Comparison of ENCODE assay signal across 9 mouse cellular contexts in the genomic region with DNA sequence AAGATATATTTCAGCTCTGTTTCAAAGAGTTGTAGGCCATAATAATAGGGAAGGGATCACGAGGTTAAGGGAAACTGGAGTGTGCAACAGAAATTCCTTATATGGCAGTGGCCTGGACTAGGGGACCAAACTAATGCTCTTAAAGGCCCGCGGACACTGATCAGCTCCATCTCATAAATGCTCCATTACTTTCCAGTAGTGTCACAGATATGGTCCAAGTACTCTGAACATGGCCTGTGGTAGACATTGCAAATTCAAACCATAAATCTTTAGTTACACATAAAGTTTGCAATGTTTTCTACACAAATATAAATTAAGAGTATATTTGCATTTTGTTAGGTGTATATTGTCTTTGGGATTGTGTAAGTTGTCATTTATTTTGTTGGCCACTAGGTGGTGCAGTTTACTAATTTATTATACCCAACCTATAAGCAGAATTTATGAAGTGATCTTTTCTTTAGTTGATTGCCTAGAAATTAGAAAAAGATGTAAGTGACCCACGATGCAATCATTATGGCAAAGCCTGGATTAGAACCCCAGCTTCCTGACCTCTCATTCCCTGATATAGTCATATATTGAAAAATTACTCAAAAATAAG.
DNase-seq lines count a peak whose midpoint lies in the region; ATAC-seq lines count a peak whose summit lies in the region.
"Had no signal": no experiment of that assay in that cellular context is flagged by ENCODE, and none has a peak within 500 bp of the region (broad histone marks: within the 10 kb centered on the region; RNA-seq: fewer than 3 reads in every experiment).

No protein-coding gene starts in this region.

- peak; percentile 82 for ATAC-seq in frontal cortex, adult (ENCODE audit: low TSS enrichment)
- ATAC-seq in neural tube, embryonic 11.5 days (ENCODE audit: insufficient read depth, low FRiP score, low TSS enrichment), result peak; percentile 51; the same call in 1 of the 2 replicates
- no peak for ATAC-seq in neural tube, embryonic 15.5 days (ENCODE audit: low FRiP score)
- ATAC-seq in hindbrain, embryonic 13.5 days (ENCODE audit: low FRiP score), result peak; percentile 72

- WGBS in neural tube, embryonic 11.5 days, result 71% methylated on average over 4 of the region's 4 CpGs
- WGBS in neural tube, embryonic 15.5 days, result 65% methylated on average over 4 of the region's 4 CpGs
- 61% methylated on average over 4 of the region's 4 CpGs for WGBS in hindbrain, embryonic 13.5 days

- H3K4me1 ChIP-seq in neural tube, embryonic 11.5 days (ENCODE audit: control insufficient read depth, insufficient read depth, low read length), result no peaks in the 10 kb centered on the region
- H3K4me1 ChIP-seq in neural tube, embryonic 15.5 days, result no peaks in the 10 kb centered on the region
- H3K4me1 ChIP-seq in hindbrain, embryonic 13.5 days (replicated peaks), result no peaks in the 10 kb centered on the region

- H3K4me3 ChIP-seq in neural tube, embryonic 11.5 days (ENCODE audit: low read depth, low read length), result no peak overlapping the region
- H3K4me3 ChIP-seq in neural tube, embryonic 15.5 days (replicated peaks), result no peak overlapping the region
- H3K4me3 ChIP-seq in hindbrain, embryonic 13.5 days, result no peak overlapping the region

- no peaks in the 10 kb centered on the region for H3K36me3 ChIP-seq in neural tube, embryonic 11.5 days (ENCODE audit: control insufficient read depth, insufficient read depth, low read length)
- H3K36me3 ChIP-seq in neural tube, embryonic 15.5 days, result 0 out of 2 replicates have a peak, but pooled peaks cover 5% of the 10 kb centered on the region
- H3K36me3 ChIP-seq in hindbrain, embryonic 13.5 days, result 0 out of 2 replicates have a peak, but pooled peaks cover 3% of the 10 kb centered on the region
- H3K36me3 ChIP-seq in splenic B cell, adult 2 months (ENCODE audit: control insufficient read depth, insufficient read depth, low read length, poor library complexity, severe bottlenecking), result 0 out of 2 replicates have a peak, but pooled peaks cover 2% of the 10 kb centered on the region

- no peak overlapping the region for H3K9ac ChIP-seq in neural tube, embryonic 11.5 days (ENCODE audit: low read length)
- no peak overlapping the region for H3K9ac ChIP-seq in neural tube, embryonic 15.5 days (replicated peaks)
- no peak overlapping the region for H3K9ac ChIP-seq in hindbrain, embryonic 13.5 days

- H3K9me3 ChIP-seq in neural tube, embryonic 11.5 days (ENCODE audit: control insufficient read depth, low read length), result no peaks in the 10 kb centered on the region
- no peaks in the 10 kb centered on the region for H3K9me3 ChIP-seq in neural tube, embryonic 15.5 days (replicated peaks)
- H3K9me3 ChIP-seq in hindbrain, embryonic 13.5 days, result no peaks in the 10 kb centered on the region
- H3K9me3 ChIP-seq: G1E had no signal

- no peak overlapping the region for H3K4me2 ChIP-seq in neural tube, embryonic 11.5 days (ENCODE audit: low read depth)
- no peak overlapping the region for H3K4me2 ChIP-seq in neural tube, embryonic 15.5 days
- no peak overlapping the region for H3K4me2 ChIP-seq in hindbrain, embryonic 13.5 days

- no peak for DNase-seq in frontal cortex, postnatal 14 days (ENCODE audit: low spot score in 2 of 2)
- peak; percentile 11 for DNase-seq in neural tube, embryonic 11.5 days (ENCODE audit: low spot score)
- DNase-seq in splenic B cell, adult 2 months (ENCODE audit: low read depth, low spot score), result peak; percentile 62
- no peak for DNase-seq in testis, postnatal 10 days (ENCODE audit: low spot score)
- DNase-seq in right cerebral cortex, postnatal 4 days, result no peak

- H3K27me3 ChIP-seq in neural tube, embryonic 11.5 days (ENCODE audit: control insufficient read depth, insufficient read depth, low read length), result no peaks in the 10 kb centered on the region
- H3K27me3 ChIP-seq in neural tube, embryonic 15.5 days (replicated peaks), result no peaks in the 10 kb centered on the region
- H3K27me3 ChIP-seq in hindbrain, embryonic 13.5 days, result no peaks in the 10 kb centered on the region
- no peaks in the 10 kb centered on the region for H3K27me3 ChIP-seq in splenic B cell, adult 2 months (ENCODE audit: control insufficient read depth, insufficient read depth, low read length, poor library complexity, severe bottlenecking)

- H3K27ac ChIP-seq in neural tube, embryonic 11.5 days (ENCODE audit: low read depth, low read length), result no peak overlapping the region
- H3K27ac ChIP-seq in neural tube, embryonic 15.5 days (replicated peaks), result no peak overlapping the region
- no peak overlapping the region for H3K27ac ChIP-seq in hindbrain, embryonic 13.5 days

Comparison
In these comparisons a context has a peak if more than half of its experiments do, and no peak if none do; other contexts are left out.
1. DNase-seq: peak in neural tube, embryonic 11.5 days (single experiment) and splenic B cell, adult 2 months (single experiment); none in frontal cortex, postnatal 14 days (0 of 2), testis, postnatal 10 days (single experiment) and right cerebral cortex, postnatal 4 days (single experiment).